Mouse (Mus musculus) neural tube, embryonic 14.5 days (tissue): ENCODE data around the gene Pdcd10. TPM values are rescaled to one million over a fixed set of nuclear protein-coding genes. Genes with fewer than 3 reads are reported as not detected.

Source experiments
- ATAC-seq: fragments of 200-750 bp; cut with Nextera tagmentation; 2 replicates; pipeline ENCODE4 v1.8.0; 2017; ENCODE audit warnings: low read depth, mild to moderate bottlenecking, moderate TSS enrichment, moderate library complexity
- H3K27ac ChIP-seq: fragments of 300-500 bp; sonication (generic); 2 replicates; pipeline ENCODE4 v1.5.1; 2014; ENCODE audit warnings: low read depth, mild to moderate bottlenecking, control low read depth, low read length, moderate library complexity, mixed read lengths
- H3K27me3 ChIP-seq: fragments of 300-500 bp; sonication (generic); 2 replicates; pipeline ENCODE4 v1.6.1; 2014; ENCODE audit warnings: low read length; ENCODE audit not compliant: control insufficient read depth, insufficient read depth
- H3K36me3 ChIP-seq: fragments of 300-500 bp; sonication (generic); 2 replicates; pipeline ENCODE4 v1.6.1; 2014; ENCODE audit warnings: low read length, mixed read lengths; ENCODE audit not compliant: control insufficient read depth, insufficient read depth
- H3K4me1 ChIP-seq: fragments of 300-500 bp; sonication (generic); 2 replicates; pipeline ENCODE4 v1.6.1; 2014; ENCODE audit warnings: low read length; ENCODE audit not compliant: control insufficient read depth, insufficient read depth
- H3K4me2 ChIP-seq: fragments of 300-500 bp; sonication (generic); 2 replicates; pipeline ENCODE4 v1.6.1; 2014; ENCODE audit warnings: mild to moderate bottlenecking, low read depth, low read length, control low read depth
- H3K4me3 ChIP-seq: fragments of 300-500 bp; sonication (generic); 2 replicates; pipeline ENCODE4 v1.5.1; 2014; ENCODE audit warnings: low read depth, low read length, control low read depth, mixed read lengths
- H3K9ac ChIP-seq: fragments of 300-500 bp; sonication (generic); replicated peaks from 2 replicates; pipeline ENCODE4 v1.6.1; 2014; ENCODE audit warnings: low read depth, mild to moderate bottlenecking, control low read depth, low read length, mixed read lengths
- H3K9me3 ChIP-seq: fragments of 300-500 bp; sonication (generic); 2 replicates; pipeline ENCODE4 v1.6.1; 2016; ENCODE audit warnings: low read length; ENCODE audit not compliant: control insufficient read depth
- WGBS: fragments of 180-500 bp; shearing (Covaris S2); extraction: QIAGEN DNeasy Blood & Tissue Kit; methylation state at CpG from one replicate; pipeline ENCODE4 v1.1.7; 2014; 5-methylcytosine and 5-hydroxymethylcytosine counted together
- polyA plus RNA-seq: library from polyadenylated mRNA; unstranded; fragments of >200 nt; fragmentation: Nextera tagmentation; extraction: Ambion mirVana; gene quantifications from 2 replicates; pipeline ENCODE4 v1.2.1, GENCODE M21; 2014

Gene Pdcd10
- polyA plus RNA-seq, 1 experiment from 2014 or later: 94.7 TPM

DNA sequence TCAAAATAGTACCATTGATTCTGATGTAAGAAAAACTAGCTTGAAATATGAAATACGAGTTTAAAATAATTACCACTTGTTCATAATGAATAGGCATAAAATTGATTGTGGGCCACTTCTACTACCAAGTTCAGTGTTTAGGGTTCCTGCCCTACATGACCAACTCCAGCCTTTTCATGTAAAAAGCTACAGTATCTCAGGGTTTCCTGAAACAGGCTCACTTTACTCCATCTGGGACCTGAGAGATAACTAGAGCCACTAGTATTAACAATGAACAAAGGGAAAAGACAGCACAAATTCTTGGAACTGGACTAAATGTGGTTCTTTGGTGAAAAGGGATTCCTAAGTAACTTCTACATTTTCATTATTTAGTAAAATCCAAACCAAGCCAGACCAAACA, 12.4 kb downstream of the Pdcd10 start:
- no peak overlapping the region for H3K4me2 ChIP-seq
- H3K4me3 ChIP-seq: no peak overlapping the region
- H3K4me1 ChIP-seq: no peaks in the 10 kb centered on the region
- H3K9me3 ChIP-seq: no peaks in the 10 kb centered on the region
- no peaks in the 10 kb centered on the region for H3K36me3 ChIP-seq
- no peak for ATAC-seq
- H3K27me3 ChIP-seq: no peaks in the 10 kb centered on the region
- no peak overlapping the region for H3K9ac ChIP-seq
- 93% methylated on average over 1 of the region's 1 CpGs for WGBS
- no peak overlapping the region for H3K27ac ChIP-seq

DNA sequence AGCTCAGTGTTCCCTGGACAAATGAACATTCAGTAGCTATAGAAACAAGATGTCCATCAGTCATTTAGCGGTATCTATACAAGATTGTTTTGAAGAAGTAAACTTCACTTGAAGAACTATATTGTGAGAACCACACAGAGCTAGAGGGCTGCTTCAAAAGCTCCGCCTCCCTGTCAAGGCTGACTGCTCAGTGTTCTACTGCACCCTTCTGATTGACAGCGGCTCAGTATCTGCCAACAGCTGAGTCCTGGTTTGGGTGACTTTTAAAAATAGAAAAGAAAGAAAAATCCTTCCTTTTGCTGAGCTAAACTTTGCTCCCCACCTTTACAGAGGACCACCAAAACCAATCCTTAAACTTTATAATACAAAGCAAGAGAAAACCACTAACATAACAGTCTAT, 13.8 kb downstream of the Pdcd10 start:
- no peak for ATAC-seq
- Histone ChIP-seq H3K9me3 (no peaks in the 10 kb centered on the region), H3K4me2 (no peak overlapping the region), H3K9ac (no peak overlapping the region), H3K27me3 (no peaks in the 10 kb centered on the region), H3K4me1 (no peaks in the 10 kb centered on the region), H3K27ac (no peak overlapping the region), H3K4me3 (no peak overlapping the region), H3K36me3 (no peaks in the 10 kb centered on the region)
- WGBS: 95% methylated on average over 3 of the region's 3 CpGs

DNA sequence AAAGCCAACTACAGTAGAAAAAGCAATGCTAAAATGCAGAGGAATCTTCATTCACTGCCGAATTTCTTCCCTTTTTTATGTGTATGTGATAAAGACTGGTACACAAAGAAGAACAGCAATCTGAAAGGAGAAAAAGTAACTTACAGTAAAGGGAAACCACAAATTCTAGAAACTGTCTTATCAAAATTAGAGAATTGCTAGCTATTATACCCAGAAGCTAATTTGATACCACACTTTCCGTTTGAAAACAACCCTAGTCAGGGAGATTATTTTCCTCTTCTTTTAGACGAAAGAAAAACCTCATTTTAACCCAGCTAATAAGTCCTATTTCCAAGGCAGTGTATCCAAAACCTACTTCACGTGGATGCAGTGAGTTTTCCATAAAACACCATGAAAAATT, 15.4 kb downstream of the Pdcd10 start:
- 96% methylated on average over 4 of the region's 4 CpGs for WGBS
- Histone ChIP-seq H3K4me3 (no peak overlapping the region), H3K4me1 (no peaks in the 10 kb centered on the region), H3K27ac (no peak overlapping the region), H3K36me3 (no peaks in the 10 kb centered on the region), H3K9me3 (no peaks in the 10 kb centered on the region), H3K27me3 (no peaks in the 10 kb centered on the region), H3K4me2 (no peak overlapping the region), H3K9ac (no peak overlapping the region)
- ATAC-seq: no peak

DNA sequence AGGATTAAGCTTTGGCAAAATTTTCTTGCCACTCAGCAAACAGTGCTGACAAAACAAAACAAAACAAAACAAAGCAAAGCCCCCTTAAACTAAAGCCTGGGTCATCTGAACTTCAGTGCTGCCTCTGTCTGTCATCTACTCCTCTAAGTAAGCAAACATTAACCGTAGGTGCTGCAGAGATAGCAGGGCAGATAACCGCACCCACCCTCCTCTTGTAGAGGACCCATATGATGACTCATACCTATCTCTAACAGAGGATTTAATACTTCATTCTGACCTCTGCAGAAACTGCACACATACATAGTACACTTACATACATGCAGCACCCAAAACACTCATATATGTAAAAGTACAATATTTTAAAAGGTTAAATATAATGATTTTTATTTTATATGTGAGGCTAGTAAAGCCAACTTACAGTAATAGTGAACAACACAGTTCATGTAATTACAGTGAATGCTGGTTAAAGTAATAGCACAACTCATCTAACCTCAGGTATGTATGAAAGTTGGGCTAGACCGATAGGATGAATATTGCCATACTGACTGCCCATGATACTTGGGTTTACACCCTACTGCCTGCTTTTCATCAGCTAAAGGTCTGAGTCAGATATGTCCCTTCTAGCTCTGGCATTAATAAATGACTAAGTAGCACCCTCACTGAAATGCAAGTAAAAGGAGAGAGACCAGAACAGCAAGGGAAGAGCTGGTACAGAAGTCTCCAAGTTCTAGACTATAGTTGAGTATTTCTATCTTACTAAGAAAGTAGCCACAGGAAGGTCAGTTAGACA, 22.4 kb downstream of the Pdcd10 start:
- WGBS: 94% methylated on average over 3 of the region's 3 CpGs
- Histone ChIP-seq H3K4me3 (no peak overlapping the region), H3K27ac (no peak overlapping the region), H3K36me3 (no peaks in the 10 kb centered on the region; the same call in 1 of the 2 replicates), H3K9ac (no peak overlapping the region), H3K4me1 (no peaks in the 10 kb centered on the region), H3K27me3 (no peaks in the 10 kb centered on the region), H3K9me3 (no peaks in the 10 kb centered on the region), H3K4me2 (no peak overlapping the region)
- no peak for ATAC-seq

DNA sequence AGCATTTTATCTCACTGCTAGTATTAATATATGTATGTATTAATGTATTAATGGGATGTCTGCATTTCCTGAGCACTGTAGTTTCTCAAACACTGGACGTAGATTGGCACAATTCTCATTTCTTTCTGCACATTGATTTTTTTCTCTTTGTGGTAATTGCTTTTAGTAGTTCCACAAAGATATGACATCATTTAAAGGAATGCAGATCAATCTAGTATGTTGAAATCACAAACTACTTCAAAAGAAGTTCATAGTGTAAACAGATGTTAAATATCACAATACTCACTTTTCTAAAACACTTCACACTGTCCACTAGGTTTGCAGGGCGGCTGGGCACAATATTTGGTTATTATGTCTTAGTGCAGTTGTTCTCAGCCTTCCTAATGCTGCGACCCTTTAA, 25.6 kb downstream of the Pdcd10 start:
- H3K4me1 ChIP-seq: no peaks in the 10 kb centered on the region
- WGBS: 91% methylated on average over 3 of the region's 3 CpGs
- no peak overlapping the region for H3K4me2 ChIP-seq
- no peak overlapping the region for H3K4me3 ChIP-seq
- no peaks in the 10 kb centered on the region for H3K27me3 ChIP-seq
- no peaks in the 10 kb centered on the region; the same call in 1 of the 2 replicates for H3K36me3 ChIP-seq
- ATAC-seq: no peak
- H3K9me3 ChIP-seq: no peaks in the 10 kb centered on the region
- H3K27ac ChIP-seq: no peak overlapping the region
- H3K9ac ChIP-seq: no peak overlapping the region

DNA sequence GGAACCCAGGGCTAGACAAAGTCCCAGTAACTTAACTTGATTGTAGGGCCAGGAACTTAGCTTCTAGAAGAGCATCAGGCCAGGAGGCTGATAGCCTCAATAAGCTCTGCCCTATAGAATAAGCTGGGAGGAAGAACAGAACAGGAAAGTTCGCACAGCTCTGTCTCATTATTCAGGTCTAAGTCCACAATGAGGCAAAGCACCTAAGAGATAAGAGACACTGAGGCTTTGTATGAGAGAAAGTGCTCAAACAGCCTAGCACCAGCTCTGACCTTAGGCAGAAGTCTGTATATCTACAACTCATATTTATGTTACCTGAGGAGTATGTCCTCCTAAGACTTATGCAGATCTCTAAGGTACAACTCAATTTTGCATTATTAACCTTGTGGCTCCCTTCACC, 34.1 kb downstream of the Pdcd10 start:
- Histone ChIP-seq H3K27me3 (no peaks in the 10 kb centered on the region), H3K9me3 (no peaks in the 10 kb centered on the region), H3K4me3 (no peak overlapping the region), H3K4me2 (no peak overlapping the region), H3K4me1 (peaks cover 3% of the 10 kb centered on the region; the same call in 1 of the 2 replicates), H3K9ac (no peak overlapping the region), H3K36me3 (no peaks in the 10 kb centered on the region), H3K27ac (no peak overlapping the region)
- WGBS: 90% methylated on average over 1 of the region's 1 CpGs
- no peak for ATAC-seq

DNA sequence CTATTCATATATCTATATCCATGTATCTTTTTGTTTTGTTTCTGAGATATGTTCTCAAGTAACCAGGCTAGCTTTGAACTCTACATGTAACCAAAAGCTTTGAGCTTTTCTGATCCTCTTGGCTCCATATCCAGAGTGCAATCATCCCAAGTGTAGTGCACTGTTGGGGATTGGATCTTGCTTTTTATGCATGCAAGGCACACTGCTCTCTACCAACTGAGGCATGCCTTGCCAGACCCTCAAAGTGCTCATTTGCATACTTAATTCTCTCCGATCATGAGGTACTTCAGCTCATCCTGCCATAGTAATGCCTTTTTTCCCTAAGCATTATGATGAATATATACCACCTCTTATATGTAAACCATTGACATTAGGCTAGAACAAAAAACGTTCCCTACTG, 35.3 kb downstream of the Pdcd10 start:
- no peaks in the 10 kb centered on the region for H3K36me3 ChIP-seq
- no peak overlapping the region for H3K9ac ChIP-seq
- no peak overlapping the region for H3K27ac ChIP-seq
- no peak overlapping the region for H3K4me2 ChIP-seq
- no peak overlapping the region for H3K4me3 ChIP-seq
- H3K4me1 ChIP-seq: peaks cover 3% of the 10 kb centered on the region; the same call in 1 of the 2 replicates
- 61% methylated on average over 2 of the region's 2 CpGs for WGBS
- H3K27me3 ChIP-seq: no peaks in the 10 kb centered on the region
- peak; percentile 54; the same call in 1 of the 2 replicates for ATAC-seq
- H3K9me3 ChIP-seq: no peaks in the 10 kb centered on the region

DNA sequence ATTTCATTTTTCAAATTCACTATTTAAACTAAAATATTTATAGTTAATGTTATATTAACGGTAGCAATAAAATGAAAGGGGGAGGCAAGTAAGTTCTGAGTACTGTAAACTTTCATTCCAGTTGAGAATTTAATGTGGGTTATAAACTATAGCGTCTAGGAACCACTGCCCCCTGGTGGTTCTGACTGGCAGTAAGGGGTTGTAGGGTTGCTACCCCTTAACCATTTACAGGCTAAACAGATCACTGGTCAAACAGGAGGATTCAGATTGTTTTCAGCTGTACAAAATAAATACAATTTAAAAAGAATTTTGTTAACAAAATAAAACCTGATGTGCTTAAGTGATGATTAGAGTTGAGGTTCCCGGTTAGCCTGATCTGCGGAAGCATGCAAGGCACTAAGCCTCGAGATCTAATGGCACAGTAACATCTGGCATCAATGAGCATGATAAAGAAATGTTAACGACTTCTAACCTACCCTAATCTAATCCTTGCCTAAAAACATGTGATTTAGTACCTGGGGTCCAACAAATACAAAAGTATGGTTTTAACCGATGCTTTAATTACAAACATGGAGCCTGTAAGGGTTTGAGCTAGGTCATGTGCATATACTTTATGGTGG, 38.9 kb downstream of the Pdcd10 start:
- Histone ChIP-seq H3K4me1 (peaks cover 3% of the 10 kb centered on the region; the same call in 1 of the 2 replicates), H3K4me2 (no peak overlapping the region), H3K27me3 (no peaks in the 10 kb centered on the region), H3K4me3 (no peak overlapping the region), H3K36me3 (no peaks in the 10 kb centered on the region), H3K27ac (no peak overlapping the region), H3K9me3 (no peaks in the 10 kb centered on the region), H3K9ac (no peak overlapping the region)
- no peak for ATAC-seq
- 79% methylated on average over 7 of the region's 7 CpGs for WGBS
